Mouse (Mus musculus) hindbrain, embryonic 16.5 days (tissue): ENCODE measurements around the gene Ascc2. TPM values are rescaled to one million over a fixed set of nuclear protein-coding genes. Genes with fewer than 3 reads are reported as not detected.
A peak's percentile ranks its signal among the peaks of the same experiment; 100 is the strongest.

Experiments
- ATAC-seq: fragments of 200-750 bp; cut with Nextera tagmentation; 2 replicates; pipeline ENCODE4 v1.8.0; 2017; ENCODE audit warnings: moderate TSS enrichment, moderate library complexity
- H3K27ac ChIP-seq: fragments of 300-500 bp; sonication (generic); 2 replicates; pipeline ENCODE4 v1.5.1; 2014; ENCODE audit warnings: low read depth, mild to moderate bottlenecking, control low read depth, low read length, moderate library complexity
- H3K27me3 ChIP-seq: fragments of 300-500 bp; sonication (generic); replicated peaks from 2 replicates; pipeline ENCODE4 v1.6.1; 2014; ENCODE audit warnings: low read length; ENCODE audit not compliant: control insufficient read depth, insufficient read depth
- H3K36me3 ChIP-seq: fragments of 300-500 bp; sonication (generic); 2 replicates; pipeline ENCODE4 v1.6.1; 2014; ENCODE audit warnings: mild to moderate bottlenecking, low read length, moderate library complexity, mixed read lengths; ENCODE audit not compliant: control insufficient read depth, insufficient read depth
- H3K4me1 ChIP-seq: fragments of 300-500 bp; sonication (generic); 2 replicates; pipeline ENCODE4 v1.6.1; 2014; ENCODE audit warnings: low read depth, low read length; ENCODE audit not compliant: control insufficient read depth, insufficient read depth
- H3K4me2 ChIP-seq: fragments of 300-500 bp; sonication (generic); 2 replicates; pipeline ENCODE4 v1.6.1; 2014; ENCODE audit warnings: mild to moderate bottlenecking, low read length, control low read depth, moderate library complexity
- H3K4me3 ChIP-seq: fragments of 300-500 bp; sonication (generic); 2 replicates; pipeline ENCODE4 v1.5.1; 2014; ENCODE audit warnings: mild to moderate bottlenecking, low read length, control low read depth, moderate library complexity
- H3K9ac ChIP-seq: fragments of 300-500 bp; sonication (generic); 2 replicates; pipeline ENCODE4 v1.6.1; 2014; ENCODE audit warnings: low read depth, mild to moderate bottlenecking, control low read depth, low read length, moderate library complexity
- H3K9me3 ChIP-seq: fragments of 300-500 bp; sonication (generic); 2 replicates; pipeline ENCODE4 v1.6.1; 2014; ENCODE audit warnings: mild to moderate bottlenecking, low read length, moderate library complexity; ENCODE audit not compliant: control insufficient read depth
- WGBS: fragments of 180-500 bp; shearing (Covaris S2); extraction: QIAGEN DNeasy Blood & Tissue Kit; methylation state at CpG from one replicate; pipeline ENCODE4 v1.1.7; 2014; 5-methylcytosine and 5-hydroxymethylcytosine counted together
- polyA plus RNA-seq: library from polyadenylated mRNA; unstranded; fragments of >200 nt; fragmentation: Nextera tagmentation; extraction: Ambion mirVana; gene quantifications from 2 replicates; pipeline ENCODE4 v1.2.1, GENCODE M21; 2015

Gene Ascc2
- polyA plus RNA-seq, 1 experiment from 2014 or later: 18.4 TPM

- 23% methylated on average over 12 of the region's 12 CpGs for WGBS
- Histone ChIP-seq H3K27me3 (no peaks in the 10 kb centered on the region), H3K27ac (no peak overlapping the region), H3K4me2 (no peak overlapping the region), H3K9me3 (no peaks in the 10 kb centered on the region), H3K36me3 (no peaks in the 10 kb centered on the region), H3K4me3 (no peak overlapping the region), H3K4me1 (peaks cover 5% of the 10 kb centered on the region), H3K9ac (no peak overlapping the region)
- ATAC-seq: peak; percentile 30
Observed at GRCm38 (mm10) chr11:4602691-4603441, 34.7 kb upstream of the Ascc2 start.

GRCm38 (mm10) chr11:4604441-4604840 is 33.1 kb upstream of the Ascc2 start:
- no peak for ATAC-seq
- Histone ChIP-seq H3K4me3 (no peak overlapping the region), H3K4me1 (peaks cover 5% of the 10 kb centered on the region), H3K9ac (no peak overlapping the region), H3K4me2 (no peak overlapping the region), H3K36me3 (no peaks in the 10 kb centered on the region), H3K27ac (no peak overlapping the region), H3K27me3 (no peaks in the 10 kb centered on the region), H3K9me3 (no peaks in the 10 kb centered on the region)
- WGBS: 51% methylated on average over 6 of the region's 6 CpGs

GRCm38 (mm10) chr11:4605414-4605813 is 32.1 kb upstream of the Ascc2 start:
- ATAC-seq: no peak
- Histone ChIP-seq H3K4me2 (no peak overlapping the region), H3K36me3 (no peaks in the 10 kb centered on the region), H3K9ac (no peak overlapping the region), H3K4me3 (no peak overlapping the region), H3K4me1 (peaks cover 5% of the 10 kb centered on the region), H3K9me3 (no peaks in the 10 kb centered on the region), H3K27ac (no peak overlapping the region), H3K27me3 (no peaks in the 10 kb centered on the region)
- 58% methylated on average over 7 of the region's 7 CpGs for WGBS

DNA sequence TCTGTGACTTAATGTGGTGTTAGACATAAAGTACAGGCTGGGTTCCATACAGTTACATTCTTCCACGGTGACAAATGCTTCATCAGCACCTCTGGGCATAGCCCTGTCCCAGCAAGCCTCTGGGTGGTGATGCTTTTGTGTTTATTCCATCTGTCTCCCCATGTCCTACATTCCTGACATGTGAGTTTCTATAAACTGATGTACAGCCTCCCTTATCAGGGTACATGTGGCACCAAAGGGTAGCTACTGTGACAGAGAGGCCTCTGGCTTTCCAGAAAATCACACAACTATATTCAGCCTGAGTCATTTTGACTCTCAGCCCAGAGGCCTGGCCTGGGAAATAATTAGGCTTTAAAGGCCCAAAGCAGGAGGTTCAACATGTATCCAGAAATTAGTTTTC is 31.0 kb upstream of the Ascc2 start:
- Histone ChIP-seq H3K27ac (no peak overlapping the region), H3K9me3 (no peaks in the 10 kb centered on the region), H3K4me3 (no peak overlapping the region), H3K9ac (no peak overlapping the region), H3K4me1 (peaks cover 5% of the 10 kb centered on the region), H3K4me2 (no peak overlapping the region), H3K36me3 (no peaks in the 10 kb centered on the region), H3K27me3 (no peaks in the 10 kb centered on the region)
- no peak for ATAC-seq
- 71% methylated on average over 1 of the region's 1 CpGs for WGBS

- Histone ChIP-seq H3K4me3 (no peak overlapping the region), H3K36me3 (no peaks in the 10 kb centered on the region), H3K27ac (no peak overlapping the region), H3K27me3 (no peaks in the 10 kb centered on the region), H3K4me2 (no peak overlapping the region), H3K9ac (no peak overlapping the region), H3K9me3 (no peaks in the 10 kb centered on the region), H3K4me1 (no peaks in the 10 kb centered on the region)
- ATAC-seq: no peak
- 66% methylated on average over 2 of the region's 2 CpGs for WGBS
Observed at GRCm38 (mm10) chr11:4611904-4612303, 25.6 kb upstream of the Ascc2 start.

DNA sequence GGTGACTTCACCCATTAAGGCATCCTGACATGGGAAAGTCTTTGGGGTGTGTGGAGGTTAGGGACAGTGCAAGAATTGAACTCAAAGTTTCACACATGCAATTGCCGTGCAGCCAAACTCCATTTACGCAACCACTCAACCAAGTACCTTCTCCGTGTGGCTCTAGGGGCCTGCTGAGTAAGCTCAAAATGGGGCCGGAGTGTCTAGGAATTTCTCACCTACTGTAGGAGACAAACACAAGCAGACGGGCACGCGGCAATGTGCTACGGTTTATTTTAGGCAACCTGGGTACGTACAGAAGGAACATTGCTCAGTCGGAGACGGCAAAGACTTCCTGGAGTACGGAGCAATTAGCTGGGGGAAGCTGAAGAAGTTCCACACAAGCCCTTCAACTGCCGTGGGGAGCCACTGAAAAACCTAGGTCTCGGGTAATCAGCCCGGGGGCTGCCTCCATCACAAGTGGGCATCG is 17.5 kb upstream of the Ascc2 start, which contains the start of gene Gm11032:
Gm11032 (plus strand) TSS at position 51 of the 469 bp plus-strand sequence.
- H3K4me1 ChIP-seq: no peaks in the 10 kb centered on the region
- no peak within 1 kb of the TSS for H3K27ac ChIP-seq
- H3K9me3 ChIP-seq: no peaks in the 10 kb centered on the region
- no peaks in the 10 kb centered on the region for H3K27me3 ChIP-seq
- no peaks in the 10 kb centered on the region for H3K36me3 ChIP-seq
- no peak within 1 kb of the TSS for H3K9ac ChIP-seq
- WGBS: 81% methylated on average over 16 of the region's 16 CpGs
- H3K4me3 ChIP-seq: no peak within 1 kb of the TSS
- no peak for ATAC-seq
- H3K4me2 ChIP-seq: no peak within 1 kb of the TSS

- ATAC-seq: no peak
- Histone ChIP-seq H3K4me1 (no peaks in the 10 kb centered on the region), H3K4me2 (no peak overlapping the region), H3K27me3 (no peaks in the 10 kb centered on the region), H3K9ac (no peak overlapping the region), H3K4me3 (no peak overlapping the region), H3K9me3 (no peaks in the 10 kb centered on the region), H3K27ac (no peak overlapping the region), H3K36me3 (no peaks in the 10 kb centered on the region)
- WGBS: 60% methylated on average over 13 of the region's 13 CpGs
Observed at GRCm38 (mm10) chr11:4620501-4621108, 16.9 kb upstream of the Ascc2 start.

- Histone ChIP-seq H3K36me3 (no peaks in the 10 kb centered on the region), H3K4me3 (no peak overlapping the region), H3K4me2 (no peak overlapping the region), H3K9ac (no peak overlapping the region), H3K4me1 (no peaks in the 10 kb centered on the region), H3K27me3 (no peaks in the 10 kb centered on the region), H3K27ac (no peak overlapping the region), H3K9me3 (no peaks in the 10 kb centered on the region)
- no peak for ATAC-seq
- WGBS: 66% methylated on average over 4 of the region's 4 CpGs
Observed at GRCm38 (mm10) chr11:4621866-4622265, 15.7 kb upstream of the Ascc2 start.

DNA sequence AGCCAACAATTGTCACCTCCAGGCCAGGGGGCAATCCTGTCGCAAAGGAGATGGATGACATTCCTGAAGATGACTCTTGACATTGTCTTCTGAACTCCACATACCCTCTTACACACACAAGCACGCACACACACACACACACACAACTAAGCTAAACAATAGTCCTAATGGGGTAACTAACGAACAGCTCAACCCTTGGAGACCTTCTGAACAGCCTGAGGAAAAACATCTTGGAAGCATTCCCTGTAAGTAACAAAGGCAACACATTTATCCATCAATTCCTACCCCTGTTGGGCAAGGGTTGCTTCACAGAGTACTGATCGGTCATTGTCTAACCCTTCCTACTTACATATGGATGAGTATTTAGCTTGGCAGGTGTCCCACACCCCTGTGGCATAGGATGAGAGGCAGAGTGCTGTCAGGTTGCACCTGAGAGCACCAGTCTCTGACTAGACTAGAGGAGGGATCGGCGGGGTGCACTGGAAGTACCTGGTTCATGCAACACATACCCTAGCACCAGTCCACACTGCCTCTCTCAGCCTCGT is 15.0 kb upstream of the Ascc2 start:
- H3K27me3 ChIP-seq: no peaks in the 10 kb centered on the region
- no peak overlapping the region for H3K27ac ChIP-seq
- no peak for ATAC-seq
- H3K36me3 ChIP-seq: no peaks in the 10 kb centered on the region
- 65% methylated on average over 7 of the region's 7 CpGs for WGBS
- H3K4me1 ChIP-seq: no peaks in the 10 kb centered on the region
- H3K9ac ChIP-seq: no peak overlapping the region
- no peaks in the 10 kb centered on the region for H3K9me3 ChIP-seq
- H3K4me3 ChIP-seq: no peak overlapping the region
- no peak overlapping the region; the same call in 1 of the 2 replicates for H3K4me2 ChIP-seq
